In the genomic region with DNA sequence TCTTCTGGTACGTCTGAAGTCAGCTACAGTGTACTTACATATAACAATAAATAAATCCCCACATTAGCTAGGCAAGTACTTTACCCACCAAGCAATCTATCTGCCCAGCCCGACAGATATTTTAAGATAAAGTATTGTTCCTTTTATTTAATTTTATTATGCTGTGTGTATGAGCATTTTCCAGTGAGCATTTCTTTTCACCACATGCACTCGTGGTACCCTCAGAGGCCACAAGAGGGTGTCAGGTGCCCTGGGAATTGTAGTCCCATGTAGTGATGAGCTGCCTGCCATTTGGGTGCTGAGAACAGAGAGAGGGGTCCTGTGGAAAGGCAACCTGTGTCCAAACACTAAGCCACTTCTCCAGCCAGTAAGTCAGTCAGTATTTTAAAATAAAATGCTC, we compare ENCODE assay signal across 18 mouse cellular contexts. TPM values are rescaled to one million over a fixed set of nuclear protein-coding genes. Genes with fewer than 3 reads are reported as not detected.
DNase-seq lines count a peak whose midpoint lies in the region; ATAC-seq and TF ChIP-seq lines count a peak whose summit lies in the region.
"Had no signal": no experiment of that assay in that cellular context is flagged by ENCODE, and none has a peak within 500 bp of the region (broad histone marks: within the 10 kb centered on the region; RNA-seq: fewer than 3 reads in every experiment).

No protein-coding gene starts in this region.

- no peaks in the 10 kb centered on the region for H3K9me3 ChIP-seq in intestine, postnatal 0 days (ENCODE audit: control insufficient read depth)
- H3K9me3 ChIP-seq in intestine, embryonic 15.5 days, result no peaks in the 10 kb centered on the region
- H3K9me3 ChIP-seq in lung, postnatal 0 days (ENCODE audit: low read length), result no peaks in the 10 kb centered on the region
- H3K9me3 ChIP-seq in MEL (replicated peaks; ENCODE audit: insufficient read depth, low read length), result no peaks in the 10 kb centered on the region
- H3K9me3 ChIP-seq: hindbrain, embryonic 12.5 days; lung, embryonic 15.5 days; midbrain, embryonic 12.5 days; stomach, embryonic 15.5 days had no signal

- TF ChIP-seq EP300 in lung, postnatal 0 days (IDR thresholded peaks at IDR 0.05), result no peak
- TF ChIP-seq EP300 in MEL (IDR thresholded peaks at IDR 0.05; ENCODE audit: low read depth in 1 of 2, low read length in 2 of 2), result no peak

- H3K27me3 ChIP-seq in intestine, postnatal 0 days (replicated peaks; ENCODE audit: control insufficient read depth, insufficient read depth, low read length), result no peaks in the 10 kb centered on the region
- no peaks in the 10 kb centered on the region for H3K27me3 ChIP-seq in intestine, embryonic 15.5 days (replicated peaks)
- H3K27me3 ChIP-seq in lung, postnatal 0 days (replicated peaks; ENCODE audit: insufficient read depth, low read length), result no peaks in the 10 kb centered on the region
- H3K27me3 ChIP-seq in MEL (ENCODE audit: control insufficient read depth in 1 of 2, insufficient read depth in 2 of 2, low read length in 2 of 2), result no peaks in the 10 kb centered on the region
- H3K27me3 ChIP-seq: hindbrain, embryonic 12.5 days; lung, embryonic 15.5 days; stomach, embryonic 15.5 days had no signal

- TF ChIP-seq RAD21 in MEL (IDR thresholded peaks at IDR 0.05; ENCODE audit: low read depth, low read length), result peak; percentile 49

- DNase-seq in lung, postnatal 0 days (ENCODE audit: low spot score), result no peak
- DNase-seq in lung, postnatal 14 days, result no peak
- peak; percentile 52 for DNase-seq in MEL (ENCODE audit: low read depth, low spot score)
- DNase-seq in adrenal gland, postnatal 25 days, result no peak
- no peak for DNase-seq in frontal cortex, postnatal 10 days (ENCODE audit: low spot score in 2 of 2)
- DNase-seq: adrenal gland, adult 2 months; cerebellum, postnatal 10 days; heart, adult 18-20 months; kidney, adult 9 months; left cerebral cortex, postnatal 4 days; right cerebral cortex, postnatal 25 days had no signal

- 91% methylated on average over 3 of the region's 3 CpGs for WGBS in intestine, postnatal 0 days
- 97% methylated on average over 3 of the region's 3 CpGs for WGBS in intestine, embryonic 15.5 days
- WGBS in lung, postnatal 0 days, result 84% methylated on average over 3 of the region's 3 CpGs

- no peaks in the 10 kb centered on the region for H3K36me3 ChIP-seq in intestine, postnatal 0 days (ENCODE audit: control insufficient read depth, insufficient read depth)
- no peaks in the 10 kb centered on the region; the same call in 1 of the 2 replicates for H3K36me3 ChIP-seq in intestine, embryonic 15.5 days
- H3K36me3 ChIP-seq in lung, postnatal 0 days (ENCODE audit: insufficient read depth, low read length), result no peaks in the 10 kb centered on the region
- no peaks in the 10 kb centered on the region for H3K36me3 ChIP-seq in MEL (ENCODE audit: control insufficient read depth in 1 of 2, insufficient read depth in 2 of 2, low read length in 2 of 2)
- H3K36me3 ChIP-seq: lung, embryonic 15.5 days; stomach, embryonic 15.5 days had no signal

- no peak overlapping the region for H3K4me3 ChIP-seq in intestine, postnatal 0 days (ENCODE audit: low read depth, low read length)
- H3K4me3 ChIP-seq in intestine, embryonic 15.5 days (replicated peaks), result no peak overlapping the region
- no peak overlapping the region for H3K4me3 ChIP-seq in lung, postnatal 0 days (ENCODE audit: low read depth, low read length)
- no peak overlapping the region for H3K4me3 ChIP-seq in MEL (ENCODE audit: control insufficient read depth in 1 of 2, insufficient read depth in 1 of 2, low read depth in 2 of 2, low read length in 2 of 2)
- H3K4me3 ChIP-seq: hindbrain, embryonic 12.5 days; lung, embryonic 15.5 days; midbrain, embryonic 12.5 days; stomach, embryonic 15.5 days had no signal

- no peak overlapping the region for H3K4me2 ChIP-seq in intestine, postnatal 0 days (replicated peaks; ENCODE audit: low read depth)
- H3K4me2 ChIP-seq in intestine, embryonic 15.5 days (replicated peaks), result no peak overlapping the region
- H3K4me2 ChIP-seq in lung, postnatal 0 days (replicated peaks; ENCODE audit: low read depth, low read length), result no peak overlapping the region
- H3K4me2 ChIP-seq: hindbrain, embryonic 12.5 days; lung, embryonic 15.5 days; midbrain, embryonic 12.5 days; stomach, embryonic 15.5 days had no signal

- no peaks in the 10 kb centered on the region for H3K4me1 ChIP-seq in intestine, postnatal 0 days (replicated peaks; ENCODE audit: control insufficient read depth, insufficient read depth, low read length)
- H3K4me1 ChIP-seq in intestine, embryonic 15.5 days (replicated peaks), result 0 out of 2 replicates have a peak, but pooled peaks cover 4% of the 10 kb centered on the region
- no peaks in the 10 kb centered on the region for H3K4me1 ChIP-seq in lung, postnatal 0 days (ENCODE audit: insufficient read depth, low read depth, low read length)
- H3K4me1 ChIP-seq in MEL (ENCODE audit: control insufficient read depth in 1 of 2, insufficient read depth in 2 of 2, low read length in 2 of 2), result no peaks in the 10 kb centered on the region
- H3K4me1 ChIP-seq: lung, embryonic 15.5 days had no signal

- peak; percentile 46 for TF ChIP-seq CTCF in intestine, postnatal 0 days (IDR thresholded peaks at IDR 0.05; ENCODE audit: low read depth)
- TF ChIP-seq CTCF in lung, postnatal 0 days (IDR thresholded peaks at IDR 0.05), result peak; percentile 45
- peak; percentile 50 to 68 (median 60) for TF ChIP-seq CTCF in MEL (IDR thresholded peaks at IDR 0.05 in 2 of 3, conservative IDR thresholded peaks at IDR 0.05 in 1 of 3; ENCODE audit: control insufficient read depth in 1 of 3, insufficient read depth in 1 of 3, low read depth in 2 of 3, low read length in 3 of 3, poor library complexity in 1 of 3, severe bottlenecking in 1 of 3)

- TF ChIP-seq POLR2A in MEL (IDR thresholded peaks at IDR 0.05; ENCODE audit: control insufficient read depth in 1 of 2, insufficient read depth in 1 of 2, low read depth in 1 of 2, low read length in 2 of 2, poor library complexity in 1 of 2), result no peak

- H3K9ac ChIP-seq in intestine, postnatal 0 days (ENCODE audit: low read depth, low read length), result no peak overlapping the region
- no peak overlapping the region for H3K9ac ChIP-seq in intestine, embryonic 15.5 days
- no peak overlapping the region for H3K9ac ChIP-seq in lung, postnatal 0 days (replicated peaks; ENCODE audit: low read depth)
- no peak overlapping the region for H3K9ac ChIP-seq in MEL (ENCODE audit: control insufficient read depth, low read depth, low read length, poor library complexity, severe bottlenecking)
- H3K9ac ChIP-seq: hindbrain, embryonic 12.5 days; lung, embryonic 15.5 days; midbrain, embryonic 12.5 days; stomach, embryonic 15.5 days had no signal

- no peak for ATAC-seq in intestine, postnatal 0 days
- ATAC-seq in intestine, embryonic 15.5 days, result no peak
- no peak for ATAC-seq in lung, postnatal 0 days
- peak; percentile 36; the same call in 1 of the 2 replicates for ATAC-seq in neutrophil, adult 5-6 weeks (ENCODE audit: extremely low read depth, insufficient number of reproducible peaks, low FRiP score, poor library complexity, severe bottlenecking)

- H3K79me2 ChIP-seq in MEL (ENCODE audit: control insufficient read depth, insufficient read depth, low read length, poor library complexity), result peaks cover 2% of the 10 kb centered on the region; the same call in 1 of the 2 replicates

- H3K27ac ChIP-seq in intestine, postnatal 0 days (ENCODE audit: low read depth, low read length), result no peak overlapping the region
- H3K27ac ChIP-seq in intestine, embryonic 15.5 days, result no peak overlapping the region
- H3K27ac ChIP-seq in lung, postnatal 0 days (ENCODE audit: low read length), result no peak overlapping the region
- no peak overlapping the region for H3K27ac ChIP-seq in MEL (ENCODE audit: control insufficient read depth, low read depth, low read length)
- H3K27ac ChIP-seq: hindbrain, embryonic 12.5 days; lung, embryonic 15.5 days; midbrain, embryonic 12.5 days; stomach, embryonic 15.5 days had no signal

TF ChIP-seq in MEL, 35 proteins besides CTCF, POLR2A, EP300 and RAD21:
- TF ChIP-seq MYC (IDR thresholded peaks at IDR 0.05; ENCODE audit: low read depth, low read length) (no peak), TAL1 (IDR thresholded peaks at IDR 0.05; ENCODE audit: low read length) (no peak), SMC3 (IDR thresholded peaks at IDR 0.05; ENCODE audit: low read depth, low read length) (peak; percentile 71), ZC3H11A (IDR thresholded peaks at IDR 0.05; ENCODE audit: low read depth, low read length) (0 out of 2 replicates have a peak, but pooled peaks have one; percentile 25), TCF12 (IDR thresholded peaks at IDR 0.05; ENCODE audit: low read depth, low read length) (no peak), ELF1 (IDR thresholded peaks at IDR 0.05; ENCODE audit: low read depth, low read length) (no peak)

RNA-seq across cellular contexts. Expression of a gene that starts 8.0 kb away (rescaled TPM):
- 3.0 and 3.3 TPM in 2 replicates for polyA plus RNA-seq in intestine, postnatal 0 days (2015; fragmentation: Nextera tagmentation; extraction: Ambion mirVana)
- 12.3 and 12.4 TPM in 2 replicates for polyA plus RNA-seq in intestine, embryonic 15.5 days (2015; fragmentation: Nextera tagmentation; extraction: Ambion mirVana)
- 3.7 and 9.3 TPM in 2 replicates for polyA plus RNA-seq in lung, postnatal 0 days (2015; fragmentation: Nextera tagmentation; extraction: Ambion mirVana)
- 15.0 and 16.7 TPM in 2 replicates for total RNA-seq in MEL (2012; rRNA removed)
- polyA plus RNA-seq in MEL (2012; ENCODE audit: insufficient read depth in 1 of 2, insufficient read length in 2 of 2, low read depth in 1 of 2, low replicate concordance in 2 of 2, missing spikeins in 1 of 2), result 10 to 100 TPM; 19.9 to 23.9 TPM
- 6.9 and 8.8 TPM in 2 replicates for total RNA-seq in neutrophil, adult 5-6 weeks (2017)
- total RNA-seq in adrenal gland, postnatal 25 days (2021), result 80.4 and 89.0 TPM in 2 replicates
